Mouse (Mus musculus) heart, postnatal 0 days (tissue): ENCODE results near the gene Adamts3. TPM values are rescaled to one million over a fixed set of nuclear protein-coding genes. Genes with fewer than 3 reads are reported as not detected.

Source experiments
- ATAC-seq: fragments of 200-750 bp; cut with Nextera tagmentation; 2 replicates; pipeline ENCODE4 v1.8.0; 2017; ENCODE audit warnings: low read depth, moderate number of reproducible peaks, moderate library complexity; ENCODE audit not compliant: insufficient read depth
- DNase-seq: peaks from one replicate; pipeline ENCODE4 v3.0.0-alpha.2; 2016; ENCODE audit warnings: low spot score
- H3K27ac ChIP-seq: fragments of 300-500 bp; sonication (generic); 2 replicates; pipeline ENCODE4 v1.5.1; 2014; ENCODE audit warnings: low read depth, mild to moderate bottlenecking
- H3K27me3 ChIP-seq: fragments of 300-500 bp; sonication (generic); 2 replicates; pipeline ENCODE4 v1.6.1; 2014; ENCODE audit warnings: low read length, mixed read lengths; ENCODE audit not compliant: control insufficient read depth, insufficient read depth
- H3K36me3 ChIP-seq: fragments of 300-500 bp; sonication (generic); replicated peaks from 2 replicates; pipeline ENCODE4 v1.6.1; 2014; ENCODE audit warnings: low read length, mixed read lengths; ENCODE audit not compliant: control insufficient read depth, insufficient read depth
- H3K4me1 ChIP-seq: fragments of 300-500 bp; sonication (generic); 2 replicates; pipeline ENCODE4 v1.6.1; 2014; ENCODE audit warnings: antibody characterized with exemption; ENCODE audit not compliant: control insufficient read depth, insufficient read depth
- H3K4me2 ChIP-seq: fragments of 300-500 bp; sonication (generic); 2 replicates; pipeline ENCODE4 v1.6.1; 2014; ENCODE audit warnings: low read depth, mild to moderate bottlenecking, low read length, moderate library complexity
- H3K4me3 ChIP-seq: fragments of 300-500 bp; sonication (generic); 2 replicates; pipeline ENCODE4 v1.5.1; 2014; ENCODE audit warnings: low read depth, low read length
- H3K9ac ChIP-seq: fragments of 300-500 bp; sonication (generic); replicated peaks from 2 replicates; pipeline ENCODE4 v1.6.1; 2014; ENCODE audit warnings: low read depth, low read length, mixed read lengths
- H3K9me3 ChIP-seq: fragments of 300-500 bp; sonication (generic); replicated peaks from 2 replicates; pipeline ENCODE4 v1.6.1; 2016; ENCODE audit warnings: low read length; ENCODE audit not compliant: control insufficient read depth
- CTCF ChIP-seq: IDR thresholded peaks from 2 replicates; pipeline ENCODE4 v1.5.1; 2016; ENCODE audit warnings: antibody characterized with exemption, control low read depth, low read depth
- EP300 ChIP-seq: IDR thresholded peaks from 2 replicates; pipeline ENCODE4 v1.6.1; 2016; ENCODE audit warnings: antibody characterized with exemption, low read depth
- WGBS: fragments of 180-500 bp; shearing (Covaris S2); extraction: QIAGEN DNeasy Blood & Tissue Kit; methylation state at CpG from one replicate; pipeline ENCODE4 v1.1.7; 2014; 5-methylcytosine and 5-hydroxymethylcytosine counted together
- polyA plus RNA-seq: library from polyadenylated mRNA; unstranded; fragments of >200 nt; fragmentation: Nextera tagmentation; extraction: Ambion mirVana; gene quantifications from 2 replicates; pipeline ENCODE4 v1.2.1, GENCODE M21; 2015
- total RNA-seq: library from RNA; depleted of rRNA; stranded (reverse); fragments of >200 nt; gene quantifications from 2 replicates; pipeline ENCODE4 v1.2.3, GENCODE M21; 2014; ENCODE audit warnings: low replicate concordance; rRNA removed

Gene Adamts3
- total RNA-seq (7.8 and 8.9 TPM in 2 replicates), polyA plus RNA-seq (3.8 and 4.0 TPM in 2 replicates)

- H3K27ac ChIP-seq = peak within 1 kb of the TSS; percentile 76
- peak; percentile 64 for ATAC-seq
- peak; percentile 62 for DNase-seq
- H3K9me3 ChIP-seq = no peaks in the 10 kb centered on the region
- no peaks in the 10 kb centered on the region for H3K36me3 ChIP-seq
- TF ChIP-seq CTCF (no peak), EP300 (no peak)
- H3K27me3 ChIP-seq = 0 out of 2 replicates have a peak, but pooled peaks cover 3% of the 10 kb centered on the region
- WGBS = 1% methylated on average over 61 of the region's 78 CpGs
- peak within 1 kb of the TSS; percentile 94 for H3K4me3 ChIP-seq
- peak within 1 kb of the TSS; percentile 100 for H3K4me2 ChIP-seq
- peaks cover 3% of the 10 kb centered on the region for H3K4me1 ChIP-seq
- peak within 1 kb of the TSS; percentile 76 for H3K9ac ChIP-seq
Measured at GRCm38 (mm10) chr5:89883051-89883907, at the start of gene Adamts3. TSS of gene Adamts3 (minus strand) at chr5:89883334.

GRCm38 (mm10) chr5:89931511-89931910 lies 48.4 kb upstream of the Adamts3 start:
- no peaks in the 10 kb centered on the region for H3K9me3 ChIP-seq
- DNase-seq (no peak), ATAC-seq (no peak)
- no peaks in the 10 kb centered on the region for H3K27me3 ChIP-seq
- no peaks in the 10 kb centered on the region for H3K4me1 ChIP-seq
- H3K4me3 ChIP-seq = no peak overlapping the region
- TF ChIP-seq CTCF (no peak), EP300 (no peak)
- H3K9ac ChIP-seq = no peak overlapping the region
- H3K36me3 ChIP-seq = no peaks in the 10 kb centered on the region
- H3K27ac ChIP-seq = no peak overlapping the region
- H3K4me2 ChIP-seq = no peak overlapping the region
- WGBS = 72% methylated on average over 4 of the region's 4 CpGs

- Histone ChIP-seq H3K9me3 (no peaks in the 10 kb centered on the region), H3K4me2 (no peak overlapping the region), H3K36me3 (no peaks in the 10 kb centered on the region), H3K9ac (no peak overlapping the region), H3K4me1 (no peaks in the 10 kb centered on the region), H3K27me3 (no peaks in the 10 kb centered on the region), H3K27ac (no peak overlapping the region), H3K4me3 (no peak overlapping the region)
- no peak for TF ChIP-seq EP300
- no peak for TF ChIP-seq CTCF
- no peak for DNase-seq
- ATAC-seq = no peak
Measured at GRCm38 (mm10) chr5:89912359-89912758, 29.2 kb upstream of the Adamts3 start.

- Histone ChIP-seq H3K4me3 (no peak overlapping the region), H3K9ac (no peak overlapping the region), H3K4me1 (no peaks in the 10 kb centered on the region), H3K36me3 (no peaks in the 10 kb centered on the region), H3K27me3 (no peaks in the 10 kb centered on the region), H3K9me3 (no peaks in the 10 kb centered on the region), H3K4me2 (no peak overlapping the region), H3K27ac (no peak overlapping the region)
- ATAC-seq (no peak), DNase-seq (no peak)
- WGBS = 69% methylated on average over 7 of the region's 7 CpGs
- TF ChIP-seq EP300 (no peak), CTCF (no peak)
Measured at GRCm38 (mm10) chr5:89911950-89912349, 28.8 kb upstream of the Adamts3 start.

- Histone ChIP-seq H3K4me2 (no peak overlapping the region), H3K9me3 (no peaks in the 10 kb centered on the region), H3K36me3 (no peaks in the 10 kb centered on the region), H3K27me3 (no peaks in the 10 kb centered on the region), H3K4me3 (no peak overlapping the region), H3K9ac (no peak overlapping the region), H3K27ac (no peak overlapping the region), H3K4me1 (no peaks in the 10 kb centered on the region)
- no peak for ATAC-seq
- TF ChIP-seq CTCF (no peak), EP300 (no peak)
- no peak for DNase-seq
- 77% methylated on average over 4 of the region's 4 CpGs for WGBS
Measured at GRCm38 (mm10) chr5:89911508-89911907, 28.4 kb upstream of the Adamts3 start.
